12 mouse cellular contexts compared by ENCODE assay signal in genomic region chr5:101658188-101658983, GRCm38 (mm10). TPM values are rescaled to one million over a fixed set of nuclear protein-coding genes. Genes with fewer than 3 reads are reported as not detected.
DNase-seq lines count a peak whose midpoint lies in the region; ATAC-seq lines count a peak whose summit lies in the region.
"Had no signal": no experiment of that assay in that cellular context is flagged by ENCODE, and none has a peak within 500 bp of the region (broad histone marks: within the 10 kb centered on the region; RNA-seq: fewer than 3 reads in every experiment).

No protein-coding gene starts in this region.

- WGBS in intestine, embryonic 14.5 days = 3% methylated on average over 21 of the region's 21 CpGs
- WGBS in intestine, embryonic 15.5 days = 1% methylated on average over 21 of the region's 21 CpGs
- 4% methylated on average over 21 of the region's 21 CpGs for WGBS in hindbrain, embryonic 13.5 days
- 4% methylated on average over 21 of the region's 21 CpGs for WGBS in neural tube, embryonic 14.5 days

- no peak overlapping the region for H3K4me2 ChIP-seq in intestine, embryonic 14.5 days (ENCODE audit: low read length)
- no peak overlapping the region for H3K4me2 ChIP-seq in intestine, embryonic 15.5 days (replicated peaks)
- H3K4me2 ChIP-seq in hindbrain, embryonic 13.5 days = peak overlapping the region; percentile 41
- H3K4me2 ChIP-seq in neural tube, embryonic 14.5 days (ENCODE audit: low read depth, low read length) = peak overlapping the region; percentile 28

- no peak overlapping the region for H3K9ac ChIP-seq in intestine, embryonic 14.5 days (ENCODE audit: low read length)
- no peak overlapping the region for H3K9ac ChIP-seq in intestine, embryonic 15.5 days
- H3K9ac ChIP-seq in hindbrain, embryonic 13.5 days = peak overlapping the region; percentile 29; the same call in 1 of the 2 replicates
- no peak overlapping the region for H3K9ac ChIP-seq in neural tube, embryonic 14.5 days (replicated peaks; ENCODE audit: low read depth, low read length)
- H3K9ac ChIP-seq: embryonic facial prominence, embryonic 12.5 days had no signal

- peaks cover under 1% of the 10 kb centered on the region for H3K4me1 ChIP-seq in intestine, embryonic 14.5 days (replicated peaks; ENCODE audit: control insufficient read depth, insufficient read depth, low read length)
- H3K4me1 ChIP-seq in intestine, embryonic 15.5 days (replicated peaks) = peaks cover 4% of the 10 kb centered on the region
- peaks cover 7% of the 10 kb centered on the region for H3K4me1 ChIP-seq in hindbrain, embryonic 13.5 days (replicated peaks)
- no peaks in the 10 kb centered on the region for H3K4me1 ChIP-seq in neural tube, embryonic 14.5 days (ENCODE audit: control insufficient read depth, insufficient read depth, low read length)

- H3K27ac ChIP-seq in intestine, embryonic 14.5 days (ENCODE audit: low read depth) = no peak overlapping the region
- H3K27ac ChIP-seq in intestine, embryonic 15.5 days = no peak overlapping the region
- H3K27ac ChIP-seq in hindbrain, embryonic 13.5 days = peak overlapping the region; percentile 70; the same call in 1 of the 2 replicates
- H3K27ac ChIP-seq in neural tube, embryonic 14.5 days (ENCODE audit: low read depth, low read length) = no peak overlapping the region
- H3K27ac ChIP-seq: embryonic facial prominence, embryonic 12.5 days had no signal

- no peaks in the 10 kb centered on the region for H3K9me3 ChIP-seq in intestine, embryonic 14.5 days (ENCODE audit: control insufficient read depth, low read length)
- H3K9me3 ChIP-seq in intestine, embryonic 15.5 days = no peaks in the 10 kb centered on the region
- no peaks in the 10 kb centered on the region for H3K9me3 ChIP-seq in hindbrain, embryonic 13.5 days
- no peaks in the 10 kb centered on the region for H3K9me3 ChIP-seq in neural tube, embryonic 14.5 days (ENCODE audit: control insufficient read depth, low read length)
- H3K9me3 ChIP-seq: embryonic facial prominence, embryonic 12.5 days had no signal

- ATAC-seq in intestine, embryonic 14.5 days (replicated peaks; ENCODE audit: low FRiP score, low TSS enrichment, low read depth) = no peak
- ATAC-seq in intestine, embryonic 15.5 days = no peak
- no peak for ATAC-seq in hindbrain, embryonic 13.5 days (ENCODE audit: low FRiP score)
- ATAC-seq in neural tube, embryonic 14.5 days (ENCODE audit: low read depth) = no peak
- no peak for ATAC-seq in CD4-positive, CD25-positive, alpha-beta regulatory T cell, adult 4 months

- H3K4me3 ChIP-seq in intestine, embryonic 14.5 days (ENCODE audit: low read depth, low read length) = no peak overlapping the region
- H3K4me3 ChIP-seq in intestine, embryonic 15.5 days (replicated peaks) = no peak overlapping the region
- peak overlapping the region; percentile 45 for H3K4me3 ChIP-seq in hindbrain, embryonic 13.5 days
- no peak overlapping the region; the same call in 1 of the 2 replicates for H3K4me3 ChIP-seq in neural tube, embryonic 14.5 days (ENCODE audit: low read depth, low read length)

- H3K27me3 ChIP-seq in intestine, embryonic 14.5 days (replicated peaks; ENCODE audit: control insufficient read depth, insufficient read depth, low read length) = peaks cover 99% of the 10 kb centered on the region
- H3K27me3 ChIP-seq in intestine, embryonic 15.5 days (replicated peaks) = peaks cover 82% of the 10 kb centered on the region
- H3K27me3 ChIP-seq in hindbrain, embryonic 13.5 days = peaks cover 96% of the 10 kb centered on the region
- H3K27me3 ChIP-seq in neural tube, embryonic 14.5 days (ENCODE audit: control insufficient read depth, insufficient read depth, low read length) = peaks cover 59% of the 10 kb centered on the region

- intact Hi-C loops in gastrocnemius, postnatal 36 days (cut with DNase I) = no loop called here

- peak; percentile 79 for DNase-seq in intestine, embryonic 14.5 days (ENCODE audit: low spot score)
- peak; percentile 31 for DNase-seq in ZHBTc4 (ENCODE audit: low read depth, low spot score)
- DNase-seq in gastrocnemius, postnatal 36 days = no peak
- no peak for DNase-seq in adrenal gland, postnatal 14 days
- DNase-seq: lung, postnatal 10 days had no signal

- no peaks in the 10 kb centered on the region for H3K36me3 ChIP-seq in intestine, embryonic 14.5 days (ENCODE audit: control insufficient read depth, insufficient read depth, low read length)
- no peaks in the 10 kb centered on the region for H3K36me3 ChIP-seq in intestine, embryonic 15.5 days
- H3K36me3 ChIP-seq in hindbrain, embryonic 13.5 days = no peaks in the 10 kb centered on the region
- no peaks in the 10 kb centered on the region for H3K36me3 ChIP-seq in neural tube, embryonic 14.5 days (ENCODE audit: control insufficient read depth, insufficient read depth, low read length)
- H3K36me3 ChIP-seq: embryonic facial prominence, embryonic 12.5 days had no signal

RNA-seq across cellular contexts. Expression of gene Nkx6-1, which starts 6.4 kb away (rescaled TPM):
- 1.4 TPM in 1 of 2 replicates, not detected in the other for polyA plus RNA-seq in intestine, embryonic 14.5 days (2014; fragmentation: Nextera tagmentation; extraction: Ambion mirVana)
- 1.5 and 1.9 TPM in 2 replicates for polyA plus RNA-seq in intestine, embryonic 15.5 days (2015; fragmentation: Nextera tagmentation; extraction: Ambion mirVana)
- 8.1 and 12.2 TPM in 2 replicates for polyA plus RNA-seq in hindbrain, embryonic 13.5 days (2015; fragmentation: Nextera tagmentation; extraction: Ambion mirVana)
- polyA plus RNA-seq in neural tube, embryonic 14.5 days (2014; fragmentation: Nextera tagmentation; extraction: Ambion mirVana) = 4.7 and 5.4 TPM in 2 replicates
- total RNA-seq in gastrocnemius, postnatal 36 days (2021) = not detected
- 0.15 TPM in 1 of 2 replicates, not detected in the other for total RNA-seq in adrenal gland, postnatal 14 days (2021)
- not detected for polyA plus RNA-seq in CD4-positive, CD25-positive, alpha-beta regulatory T cell, adult 4 months (2017; shearing (Covaris generic))
- total RNA-seq: neutrophil, adult 5-6 weeks had no signal
- polyA plus RNA-seq: large intestine, adult 2 months had no signal

Comparison
In these comparisons a context has a peak if more than half of its experiments do, and no peak if none do; other contexts are left out.
1. DNase-seq: peak in intestine, embryonic 14.5 days (single experiment) and ZHBTc4 (single experiment); none in gastrocnemius, postnatal 36 days (0 of 2) and adrenal gland, postnatal 14 days (single experiment).
2. H3K4me2 ChIP-seq: peak in hindbrain, embryonic 13.5 days (single experiment) and neural tube, embryonic 14.5 days (single experiment); none in intestine, embryonic 14.5 days (single experiment) and intestine, embryonic 15.5 days (single experiment).